Mouse (Mus musculus) embryo, embryonic 11.5 days (tissue): ENCODE measurements around the gene Phtf1.

Source experiments
- DNase-seq: peaks from one replicate; pipeline ENCODE4 v3.0.0-alpha.2; 2012; ENCODE audit warnings: low read depth, low spot score

Phtf1 gene

GRCm38 (mm10) chr3:103967861-103968691 lies at the start of gene Phtf1:
Gene Phtf1 (plus strand): TSS chr3:103968110.
- DNase-seq: peak; percentile 75

DNA sequence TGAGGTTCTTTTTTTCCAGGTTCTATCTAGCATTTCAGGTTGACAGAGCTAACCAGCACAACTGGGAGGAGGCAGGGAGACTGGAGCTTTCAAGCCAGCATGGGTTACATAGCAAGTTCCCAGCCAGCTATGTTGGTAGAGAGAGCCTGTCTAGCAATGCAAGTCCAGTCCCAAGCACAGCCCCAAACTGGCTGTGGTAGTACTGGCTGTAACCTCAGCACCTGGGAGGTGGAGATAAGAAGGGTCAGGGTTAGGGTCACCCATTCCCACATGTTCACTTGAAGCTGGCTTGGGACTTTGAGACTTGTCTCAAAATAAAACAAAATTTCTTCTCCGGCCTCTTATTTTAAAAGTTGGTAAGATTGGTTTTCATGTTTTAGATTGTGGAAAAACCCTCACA lies 47.8 kb upstream of the Phtf1 start:
- DNase-seq: no peak

DNA sequence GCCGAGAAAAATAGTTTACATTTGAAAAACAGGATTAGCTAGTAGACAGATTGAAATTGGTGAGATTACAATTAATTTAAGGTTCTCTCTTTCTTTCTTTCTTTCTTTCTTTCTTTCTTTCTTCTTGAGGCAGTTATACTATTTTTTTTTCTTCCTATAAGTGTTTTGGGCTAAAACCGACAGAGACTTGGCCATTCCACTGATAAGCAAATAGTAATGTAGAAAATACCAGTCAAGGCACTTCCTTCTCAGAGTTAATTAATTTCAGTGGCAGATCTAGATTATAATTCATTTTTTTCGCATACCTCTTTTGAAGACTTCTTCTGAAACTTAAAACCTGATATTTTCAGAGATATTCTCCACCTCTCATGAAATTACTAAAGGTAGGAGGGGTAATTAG lies 42.6 kb upstream of the Phtf1 start:
- DNase-seq: no peak

DNA sequence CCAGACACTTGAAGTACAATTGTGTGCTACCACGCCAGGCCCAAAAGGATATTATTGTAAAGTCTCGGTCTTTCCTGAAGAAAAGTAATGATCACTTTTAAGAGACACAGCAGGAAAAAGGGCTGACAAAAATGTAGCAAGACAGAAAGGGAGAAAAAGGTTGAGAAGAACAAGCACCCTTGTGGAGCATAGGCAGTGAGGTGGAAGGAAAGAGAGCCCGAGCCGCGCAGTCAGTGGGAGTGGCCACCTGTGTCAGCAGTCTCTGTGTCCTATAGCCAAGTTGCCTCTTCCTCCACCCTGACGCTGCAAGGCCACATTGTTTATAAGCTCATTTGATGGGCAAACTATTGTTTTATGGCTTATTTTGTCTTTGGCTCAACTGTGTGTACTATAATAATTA lies 40.4 kb upstream of the Phtf1 start:
- DNase-seq: no peak

- DNase-seq: no peak
These were observed 22.9 kb upstream of the Phtf1 start for GRCm38 (mm10) chr3:103944794-103945562.

GRCm38 (mm10) chr3:103948666-103949065 lies 19.2 kb upstream of the Phtf1 start:
- no peak for DNase-seq

- DNase-seq: no peak
These were observed 7.3 kb upstream of the Phtf1 start for GRCm38 (mm10) chr3:103960622-103961021.

DNA sequence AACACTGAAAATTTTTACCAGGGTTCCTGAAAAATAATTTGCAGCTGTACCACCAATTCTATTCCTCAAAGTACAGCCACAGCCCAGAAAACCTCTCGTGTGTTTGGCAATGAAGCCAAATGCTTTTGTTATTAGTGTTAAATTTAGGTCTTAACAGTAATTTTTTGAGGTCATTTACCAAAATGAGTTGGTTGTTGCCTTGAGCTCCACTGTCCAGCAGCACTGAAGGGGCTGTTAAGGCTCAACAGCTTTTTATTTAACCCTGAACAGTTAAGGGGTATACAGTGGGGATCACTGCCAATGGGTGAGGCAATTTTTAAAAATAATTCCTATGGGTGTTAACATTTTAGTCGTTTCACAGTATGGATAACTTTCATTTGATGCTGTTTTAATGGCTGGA lies 679 bp upstream of the Phtf1 start:
- DNase-seq: no peak

DNA sequence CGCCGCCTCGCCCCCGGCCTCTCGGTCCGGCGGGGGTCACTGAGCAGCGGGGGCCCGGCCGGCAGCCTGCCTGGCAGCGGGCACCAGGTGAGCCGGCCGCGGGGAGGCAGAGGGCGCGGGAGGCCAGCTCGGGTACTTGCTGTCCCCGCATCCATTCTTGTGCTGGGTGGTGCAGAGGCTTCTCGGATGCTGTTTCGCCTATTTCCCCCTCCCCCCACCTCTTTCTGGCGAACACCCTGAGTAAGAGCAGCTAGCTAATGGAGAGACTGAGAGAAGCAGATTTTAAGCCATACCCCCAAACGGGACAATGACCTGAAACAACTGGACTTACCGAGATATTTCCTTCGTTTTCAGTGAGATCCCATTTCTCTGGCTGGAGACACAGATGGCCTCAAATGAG lies 791 bp downstream of the Phtf1 start:
- DNase-seq: peak; percentile 51

DNA sequence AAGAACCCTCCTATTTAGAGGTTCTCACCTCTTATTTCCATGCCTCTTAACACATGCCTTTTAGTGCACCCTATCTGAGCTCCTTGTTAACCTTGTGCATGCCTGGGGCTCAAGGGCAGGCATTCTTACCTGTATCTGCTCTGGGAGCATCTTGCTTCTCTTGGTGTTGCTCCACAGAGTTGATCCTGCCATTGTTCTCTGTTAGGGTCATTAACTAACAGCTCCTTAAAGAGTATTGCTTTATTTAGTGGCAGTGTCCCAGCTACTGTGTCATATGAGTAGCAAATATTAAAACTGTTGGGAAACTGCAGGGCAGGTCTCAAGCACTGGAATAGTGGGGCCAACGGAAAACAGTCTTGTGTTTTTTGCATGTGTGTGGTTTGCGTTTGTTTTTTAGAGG lies 3.2 kb downstream of the Phtf1 start:
- no peak for DNase-seq

DNA sequence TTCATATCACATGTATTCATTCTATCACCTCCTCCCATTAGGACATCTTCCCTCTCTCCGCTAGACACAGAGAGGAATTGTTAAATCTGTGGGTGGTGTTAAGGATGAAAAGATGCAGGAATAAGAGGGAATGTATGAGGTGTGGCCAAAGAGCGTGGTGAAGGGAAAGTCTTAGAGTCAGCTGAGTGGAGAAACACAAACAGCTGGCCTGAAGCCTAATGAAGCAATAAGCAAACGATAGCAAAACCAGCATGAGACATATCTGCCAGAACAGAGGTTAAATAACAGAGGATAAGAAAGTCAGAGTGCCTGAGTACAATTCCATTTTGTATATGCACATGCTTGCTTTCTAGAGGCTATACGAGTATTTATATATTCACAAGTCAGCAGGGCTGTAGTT lies 16.6 kb downstream of the Phtf1 start:
- no peak for DNase-seq

DNA sequence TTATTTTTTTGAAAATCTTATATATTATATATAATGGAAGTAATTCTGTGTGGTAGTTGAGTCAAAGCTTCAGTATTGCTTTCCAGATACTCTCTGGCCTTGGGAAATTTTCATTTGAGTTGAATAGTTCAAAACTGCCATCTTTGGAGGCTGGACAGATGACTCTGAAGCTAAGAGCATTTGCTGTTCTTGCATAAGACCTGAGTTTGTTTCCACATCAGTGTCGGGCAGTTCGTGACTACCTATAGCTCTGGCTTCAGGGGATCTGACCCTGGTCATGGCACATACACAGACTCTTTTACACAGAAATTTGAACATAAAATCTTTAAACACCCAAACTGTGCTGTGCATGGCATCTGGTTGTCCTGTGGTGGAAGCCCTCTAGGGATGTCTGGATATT lies 17.3 kb downstream of the Phtf1 start:
- DNase-seq: no peak

DNA sequence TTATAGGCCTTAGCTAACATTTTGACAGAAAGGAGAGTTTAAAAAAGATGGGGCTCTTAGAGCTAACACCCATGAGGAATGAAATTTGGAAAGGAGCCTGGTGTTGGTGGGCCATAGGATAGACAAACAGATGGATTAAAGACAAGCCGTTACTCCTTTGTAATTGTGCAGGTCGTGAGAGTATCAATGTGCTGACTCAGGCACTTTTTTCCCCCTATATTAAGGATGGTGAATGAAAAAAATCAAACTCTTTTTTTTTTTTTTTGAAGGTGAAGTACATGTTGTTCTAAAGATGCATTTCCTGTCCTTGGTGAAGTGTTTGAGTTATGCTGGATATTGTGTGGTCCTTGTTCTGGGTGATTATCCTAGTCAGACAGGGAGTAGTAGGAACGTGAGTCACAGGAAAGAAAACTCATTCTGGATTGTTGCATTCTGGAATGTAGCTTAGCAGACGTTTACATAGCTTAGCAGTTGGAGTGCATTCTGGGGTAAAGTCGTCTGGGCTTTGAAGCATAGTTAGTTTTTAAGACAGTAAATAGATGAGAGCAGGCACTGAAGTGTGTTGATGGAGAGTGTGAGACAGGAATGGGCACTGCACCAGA lies 20.0 kb downstream of the Phtf1 start:
- no peak for DNase-seq

DNA sequence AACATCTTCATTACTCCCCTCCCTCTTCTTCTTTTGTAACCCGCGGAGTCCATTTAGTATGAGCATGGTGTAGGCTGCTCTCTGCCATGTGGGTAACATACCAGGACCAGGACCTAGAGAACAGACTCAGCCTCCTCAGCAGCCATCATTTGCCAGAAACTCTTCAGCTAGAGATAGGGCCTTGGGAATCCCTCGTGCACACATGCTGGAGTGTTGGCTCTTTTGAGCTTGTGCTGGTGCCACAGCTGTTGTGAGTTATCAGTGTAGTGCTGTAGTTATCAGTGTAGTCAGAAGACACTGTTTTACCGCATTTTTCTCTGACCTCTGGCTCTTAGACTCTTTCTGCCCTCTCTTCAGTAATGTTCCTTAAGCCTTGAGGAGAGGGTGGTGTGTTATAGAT lies 21.4 kb downstream of the Phtf1 start:
- DNase-seq: no peak

DNA sequence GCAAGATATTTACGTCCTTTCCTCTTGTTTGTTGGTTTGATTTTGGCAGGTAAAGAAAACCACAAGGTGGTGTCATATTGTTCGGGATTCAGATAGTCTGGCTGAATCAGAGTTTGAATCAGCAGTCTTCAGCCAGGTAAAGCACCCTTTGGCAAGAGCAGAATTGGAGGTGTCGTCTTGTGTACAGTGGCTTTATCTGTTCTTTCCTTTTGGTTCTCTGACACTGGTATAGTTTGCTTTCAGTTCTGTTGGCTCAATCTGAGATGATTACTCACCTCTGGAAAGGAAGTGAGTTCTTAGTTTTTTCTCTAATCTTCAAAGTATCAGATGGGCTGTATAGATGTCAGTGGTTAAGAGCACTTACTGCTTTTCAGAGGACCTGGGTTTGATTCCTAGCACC lies 23.4 kb downstream of the Phtf1 start:
- no peak for DNase-seq

DNA sequence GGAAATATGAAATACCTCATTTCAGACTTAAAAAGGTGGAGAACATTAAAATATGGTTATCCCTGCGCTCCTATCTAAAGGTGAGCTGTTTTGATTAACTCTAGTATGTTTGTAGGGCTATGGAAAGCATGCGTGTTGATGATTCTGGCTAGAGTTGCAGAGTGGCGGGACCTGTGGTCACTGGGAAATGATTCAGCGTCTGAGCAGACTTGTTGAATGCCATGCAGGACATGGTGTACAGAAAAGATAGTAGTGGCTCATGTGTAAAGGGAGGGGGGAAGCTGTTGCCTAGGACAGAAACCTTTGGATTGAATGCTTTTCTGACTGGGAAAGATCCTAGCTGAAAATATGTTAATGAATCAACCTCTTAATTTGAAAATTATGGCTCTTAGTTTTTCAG lies 30.8 kb downstream of the Phtf1 start:
- DNase-seq: no peak

GRCm38 (mm10) chr3:104006896-104007466 lies 39.1 kb downstream of the Phtf1 start:
- DNase-seq: no peak

DNA sequence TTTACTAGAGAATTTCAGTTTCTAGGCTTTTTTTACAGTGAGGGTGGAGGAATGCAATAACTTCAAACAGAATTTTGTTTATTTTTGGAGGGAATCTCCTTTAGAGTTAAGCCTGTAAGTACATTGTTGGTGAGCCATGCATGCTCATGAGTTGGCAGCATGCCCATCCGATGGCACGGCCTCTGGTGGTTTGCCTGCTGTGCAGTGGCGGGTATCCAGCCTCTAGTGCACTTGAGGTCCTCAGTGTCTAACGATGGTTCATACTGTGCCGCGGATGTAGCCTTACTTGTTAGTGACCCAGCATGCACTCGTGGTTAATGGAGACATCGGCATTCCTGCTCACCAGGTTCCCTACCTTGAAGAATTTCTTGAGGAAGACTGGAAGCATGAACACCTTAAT lies 39.6 kb downstream of the Phtf1 start:
- DNase-seq: no peak

- no peak for DNase-seq
These were observed 42.2 kb downstream of the Phtf1 start for GRCm38 (mm10) chr3:104009924-104010662.

DNA sequence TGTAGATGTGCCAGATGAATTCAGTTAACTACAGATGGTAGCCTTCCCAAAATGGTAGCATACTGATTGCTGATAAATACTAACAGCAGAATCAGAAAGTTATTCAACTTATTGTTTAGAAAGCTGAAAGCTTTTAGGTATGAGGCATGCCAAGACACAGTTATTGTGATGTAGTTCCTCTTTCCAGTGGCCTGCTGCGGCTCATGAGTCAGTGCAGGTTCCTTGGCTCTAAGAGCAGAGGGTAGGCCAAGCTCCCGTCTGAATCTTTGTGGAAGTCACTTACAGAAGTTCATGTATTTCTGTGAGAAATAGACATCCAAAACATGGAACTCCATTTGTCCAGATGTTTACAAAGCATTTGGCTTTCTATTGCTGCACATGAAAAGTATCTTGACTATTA lies 44.1 kb downstream of the Phtf1 start:
- no peak for DNase-seq

GRCm38 (mm10) chr3:104017931-104018330 lies 50.0 kb downstream of the Phtf1 start:
- no peak for DNase-seq

GRCm38 (mm10) chr3:104019453-104019852 lies 51.5 kb downstream of the Phtf1 start:
- DNase-seq: no peak
